34 mouse cellular contexts compared by ENCODE assay signal in genomic region chr17:59680511-59680910, GRCm38 (mm10).
"Had no signal": no experiment of that assay in that cellular context is flagged by ENCODE, and none has a peak within 500 bp of the region (broad histone marks: within the 10 kb centered on the region; RNA-seq: fewer than 3 reads in every experiment).

No protein-coding gene starts in this region.

- H3K27me3 ChIP-seq: heart, embryonic 12.5 days; heart, embryonic 13.5 days; heart, embryonic 15.5 days; hindbrain, embryonic 12.5 days; hindbrain, embryonic 13.5 days; hindbrain, embryonic 15.5 days; intestine, embryonic 15.5 days; kidney, embryonic 15.5 days had no signal

- H3K4me2 ChIP-seq: heart, embryonic 11.5 days; heart, embryonic 12.5 days; heart, embryonic 13.5 days; heart, embryonic 15.5 days; hindbrain, embryonic 12.5 days; hindbrain, embryonic 13.5 days; hindbrain, embryonic 14.5 days; hindbrain, embryonic 15.5 days; intestine, embryonic 15.5 days; kidney, embryonic 15.5 days had no signal

- H3K4me1 ChIP-seq: heart, embryonic 12.5 days; heart, embryonic 13.5 days; heart, embryonic 15.5 days; hindbrain, embryonic 10.5 days; hindbrain, embryonic 12.5 days; hindbrain, embryonic 13.5 days; hindbrain, embryonic 15.5 days; intestine, embryonic 15.5 days; kidney, embryonic 15.5 days had no signal

- H3K4me3 ChIP-seq: heart, embryonic 12.5 days; heart, embryonic 13.5 days; heart, embryonic 15.5 days; hindbrain, embryonic 10.5 days; hindbrain, embryonic 12.5 days; hindbrain, embryonic 13.5 days; hindbrain, embryonic 15.5 days; intestine, embryonic 15.5 days; kidney, embryonic 15.5 days; layer of hippocampus, adult 2 months; left cerebral cortex, adult 2 months had no signal

- H3K9me3 ChIP-seq: heart, embryonic 12.5 days; heart, embryonic 13.5 days; heart, embryonic 15.5 days; hindbrain, embryonic 10.5 days; hindbrain, embryonic 12.5 days; hindbrain, embryonic 13.5 days; hindbrain, embryonic 15.5 days; intestine, embryonic 15.5 days; kidney, embryonic 15.5 days had no signal

- ATAC-seq: hindbrain, embryonic 16.5 days; hindbrain, postnatal 0 days; inflammation-experienced regulatory T-cells, adult 6 months; intestine, embryonic 15.5 days; intestine, embryonic 16.5 days; intestine, postnatal 0 days had no signal

- H3K36me3 ChIP-seq: heart, embryonic 12.5 days; heart, embryonic 13.5 days; heart, embryonic 15.5 days; hindbrain, embryonic 10.5 days; hindbrain, embryonic 12.5 days; hindbrain, embryonic 13.5 days; hindbrain, embryonic 15.5 days; intestine, embryonic 15.5 days; kidney, embryonic 15.5 days had no signal

- H3K9ac ChIP-seq: heart, embryonic 12.5 days; heart, embryonic 13.5 days; heart, embryonic 15.5 days; hindbrain, embryonic 12.5 days; hindbrain, embryonic 13.5 days; hindbrain, embryonic 14.5 days; hindbrain, embryonic 15.5 days; intestine, embryonic 15.5 days; kidney, embryonic 15.5 days had no signal

- H3K27ac ChIP-seq: heart, embryonic 13.5 days; heart, embryonic 15.5 days; hindbrain, embryonic 10.5 days; hindbrain, embryonic 12.5 days; hindbrain, embryonic 13.5 days; hindbrain, embryonic 14.5 days; hindbrain, embryonic 15.5 days; hindbrain, postnatal 0 days; intestine, embryonic 15.5 days; kidney, embryonic 15.5 days; kidney, postnatal 0 days; layer of hippocampus, adult 2 months; left cerebral cortex, adult 2 months had no signal

- DNase-seq: heart, postnatal 14 days; heart, postnatal 36 days; heart, postnatal 4 days; kidney, adult 11 months; kidney, adult 18-20 months; kidney, adult 2 months; kidney, adult 8-10 months; kidney, adult 9 months; kidney, postnatal 10 days; kidney, postnatal 14 days; kidney, postnatal 25 days; kidney, postnatal 36 days; kidney, postnatal 4 days; layer of hippocampus, adult 9-11 months; layer of hippocampus, postnatal 36 days had no signal
